Mouse (Mus musculus) liver, adult 2 months (tissue): ENCODE results near the gene Ppm1h. TPM values are rescaled to one million over a fixed set of nuclear protein-coding genes. Genes with fewer than 3 reads are reported as not detected.

ENCODE experiments used
- DNase-seq: peaks from one replicate; pipeline ENCODE4 v3.0.0-alpha.2; 2011; ENCODE audit warnings: low read depth, low spot score; ENCODE audit errors: extremely low read depth
- H3K27ac ChIP-seq: fragments of 200-500 bp; replicated peaks from 2 replicates; pipeline ENCODE4 v1.5.1; 2012; ENCODE audit warnings: low read depth, mild to moderate bottlenecking, control low read depth, inconsistent platforms, low read length; ENCODE audit not compliant: insufficient read depth
- H3K27me3 ChIP-seq: fragments of 200-500 bp; 2 replicates; pipeline ENCODE4 v1.6.1; 2012; ENCODE audit warnings: mild to moderate bottlenecking, moderate library complexity, low read length, inconsistent platforms; ENCODE audit not compliant: control insufficient read depth, insufficient read depth
- H3K36me3 ChIP-seq: fragments of 200-500 bp; 2 replicates; pipeline ENCODE4 v1.6.1; 2012; ENCODE audit warnings: low read length, inconsistent platforms; ENCODE audit not compliant: control insufficient read depth, insufficient read depth
- H3K4me1 ChIP-seq: fragments of 200-500 bp; 2 replicates; pipeline ENCODE4 v1.6.1; 2011; ENCODE audit warnings: low read length; ENCODE audit not compliant: control insufficient read depth, insufficient read depth
- H3K4me3 ChIP-seq: fragments of 200-500 bp; 2 replicates; pipeline ENCODE4 v1.5.1; 2011; ENCODE audit warnings: low read depth, mild to moderate bottlenecking, control low read depth, low read length, moderate library complexity; ENCODE audit not compliant: insufficient read depth
- H3K79me2 ChIP-seq: fragments of 200-500 bp; 2 replicates; pipeline ENCODE4 v1.6.1; 2012; ENCODE audit warnings: inconsistent platforms, mild to moderate bottlenecking, low read length, moderate library complexity; ENCODE audit not compliant: control insufficient read depth, insufficient read depth
- H3K9ac ChIP-seq: fragments of 200-500 bp; 2 replicates; pipeline ENCODE4 v1.6.1; 2012; ENCODE audit warnings: low read depth, mild to moderate bottlenecking, control low read depth, inconsistent platforms, low read length
- CTCF ChIP-seq: fragments of 200-500 bp; IDR thresholded peaks from 2 replicates; pipeline ENCODE4 v1.5.1; 2011; ENCODE audit warnings: low read depth, low read length, control low read depth
- POLR2A ChIP-seq: fragments of 200-500 bp; IDR thresholded peaks from 2 replicates; pipeline ENCODE4 v1.6.1; 2011; ENCODE audit warnings: low read length, control low read depth; ENCODE audit not compliant: insufficient read depth; ENCODE audit errors: extremely low read depth
- WGBS: fragments of 180-500 bp; shearing (Covaris S2); methylation state at CpG from one replicate; pipeline ENCODE4 v1.1.7; 2018; 5-methylcytosine and 5-hydroxymethylcytosine counted together
- polyA plus RNA-seq: library from polyadenylated mRNA; depleted of rRNA; stranded (reverse); fragments of >200 nt; gene quantifications from 2 replicates; pipeline ENCODE4 v1.2.3, GENCODE M21; 2012
- total RNA-seq: library from RNA; depleted of rRNA; stranded (reverse); fragments of >200 nt; gene quantifications from 2 replicates; pipeline ENCODE4 v1.2.3, GENCODE M21; 2014

The Ppm1h gene
- total and polyA plus RNA-seq, 2 experiments = 1.5 to 3.7 TPM

- H3K9ac ChIP-seq = no peak overlapping the region
- DNase-seq = no peak
- 86% methylated on average over 8 of the region's 8 CpGs for WGBS
- H3K36me3 ChIP-seq = no peaks in the 10 kb centered on the region
- no peaks in the 10 kb centered on the region for H3K4me1 ChIP-seq
- no peak overlapping the region for H3K27ac ChIP-seq
- no peak overlapping the region for H3K4me3 ChIP-seq
- TF ChIP-seq CTCF (no peak), POLR2A (no peak)
- no peaks in the 10 kb centered on the region for H3K79me2 ChIP-seq
- no peaks in the 10 kb centered on the region for H3K27me3 ChIP-seq
Observed at GRCm38 (mm10) chr10:122817741-122818140, 139.2 kb downstream of the Ppm1h start.

- H3K36me3 ChIP-seq = no peaks in the 10 kb centered on the region
- DNase-seq = no peak
- no peaks in the 10 kb centered on the region for H3K79me2 ChIP-seq
- H3K27ac ChIP-seq = no peak overlapping the region
- H3K27me3 ChIP-seq = no peaks in the 10 kb centered on the region
- no peak overlapping the region for H3K4me3 ChIP-seq
- no peaks in the 10 kb centered on the region for H3K4me1 ChIP-seq
- 97% methylated on average over 6 of the region's 6 CpGs for WGBS
- no peak overlapping the region for H3K9ac ChIP-seq
- TF ChIP-seq CTCF (no peak), POLR2A (no peak)
Observed at GRCm38 (mm10) chr10:122819808-122820207, 141.2 kb downstream of the Ppm1h start.

GRCm38 (mm10) chr10:122821549-122821948 is 143.0 kb downstream of the Ppm1h start:
- TF ChIP-seq POLR2A (no peak), CTCF (no peak)
- no peaks in the 10 kb centered on the region for H3K4me1 ChIP-seq
- WGBS = 83% methylated on average over 6 of the region's 6 CpGs
- H3K27ac ChIP-seq = no peak overlapping the region
- no peaks in the 10 kb centered on the region for H3K27me3 ChIP-seq
- H3K9ac ChIP-seq = no peak overlapping the region
- no peaks in the 10 kb centered on the region for H3K79me2 ChIP-seq
- DNase-seq = no peak
- no peak overlapping the region for H3K4me3 ChIP-seq
- H3K36me3 ChIP-seq = no peaks in the 10 kb centered on the region

- DNase-seq = no peak
- Histone ChIP-seq H3K27ac (no peak overlapping the region), H3K36me3 (no peaks in the 10 kb centered on the region), H3K4me3 (no peak overlapping the region), H3K79me2 (no peaks in the 10 kb centered on the region), H3K9ac (no peak overlapping the region), H3K27me3 (no peaks in the 10 kb centered on the region), H3K4me1 (no peaks in the 10 kb centered on the region)
- 93% methylated on average over 13 of the region's 13 CpGs for WGBS
- TF ChIP-seq POLR2A = no peak
- no peak for TF ChIP-seq CTCF
Observed at GRCm38 (mm10) chr10:122823642-122824041, 145.1 kb downstream of the Ppm1h start.

- Histone ChIP-seq H3K36me3 (no peaks in the 10 kb centered on the region), H3K9ac (no peak overlapping the region), H3K79me2 (no peaks in the 10 kb centered on the region), H3K27ac (no peak overlapping the region), H3K4me3 (no peak overlapping the region), H3K4me1 (no peaks in the 10 kb centered on the region), H3K27me3 (no peaks in the 10 kb centered on the region)
- WGBS = 90% methylated on average over 16 of the region's 16 CpGs
- TF ChIP-seq CTCF (no peak), POLR2A (no peak)
- no peak for DNase-seq
Observed at GRCm38 (mm10) chr10:122826696-122827331, 148.3 kb downstream of the Ppm1h start.

- no peak for DNase-seq
- Histone ChIP-seq H3K27me3 (no peaks in the 10 kb centered on the region), H3K4me3 (no peak overlapping the region), H3K4me1 (no peaks in the 10 kb centered on the region), H3K27ac (no peak overlapping the region), H3K79me2 (no peaks in the 10 kb centered on the region), H3K36me3 (no peaks in the 10 kb centered on the region), H3K9ac (no peak overlapping the region)
- 90% methylated on average over 12 of the region's 12 CpGs for WGBS
- no peak for TF ChIP-seq POLR2A
- TF ChIP-seq CTCF = no peak
Observed at GRCm38 (mm10) chr10:122827719-122828414, 149.3 kb downstream of the Ppm1h start.
